Mouse (Mus musculus) thymus, postnatal 4 days (tissue): ENCODE measurements at regions not wholly inside any gene's neighbourhood (a gene's known extent, or its start where the extent isn't known, plus 50 kb on each side); places are given as distances from the start of the nearest gene placed in this dataset.

Experiments used
- DNase-seq: peaks from one replicate; pipeline ENCODE4 v3.0.0; 2021

DNA sequence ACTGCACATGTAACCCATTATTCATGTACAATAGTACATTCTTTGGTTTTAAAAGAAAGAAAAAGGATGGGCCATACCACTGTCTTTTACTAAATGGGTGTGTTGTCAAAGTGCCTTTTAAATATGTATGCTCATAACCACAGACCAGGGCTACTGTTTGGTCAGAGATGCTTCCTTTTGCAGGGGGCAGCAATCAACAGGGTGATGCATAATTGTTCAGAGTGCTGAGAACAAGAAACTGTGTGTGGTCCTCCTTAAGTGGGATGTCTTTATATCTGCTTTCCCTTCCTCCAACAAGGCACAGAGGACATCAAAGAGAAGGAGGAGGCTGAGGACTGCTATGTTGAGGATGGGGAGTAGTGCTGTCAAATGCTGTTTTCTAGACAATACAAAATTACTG lies 544.0 kb downstream of the Ptprc start:
- DNase-seq, result no peak

- DNase-seq, result no peak
Measured at GRCm38 (mm10) chr1:137620672-137621071, 554.8 kb downstream of the Ptprc start.

GRCm38 (mm10) chr1:137618231-137618630 lies 557.3 kb downstream of the Ptprc start:
- no peak for DNase-seq

DNA sequence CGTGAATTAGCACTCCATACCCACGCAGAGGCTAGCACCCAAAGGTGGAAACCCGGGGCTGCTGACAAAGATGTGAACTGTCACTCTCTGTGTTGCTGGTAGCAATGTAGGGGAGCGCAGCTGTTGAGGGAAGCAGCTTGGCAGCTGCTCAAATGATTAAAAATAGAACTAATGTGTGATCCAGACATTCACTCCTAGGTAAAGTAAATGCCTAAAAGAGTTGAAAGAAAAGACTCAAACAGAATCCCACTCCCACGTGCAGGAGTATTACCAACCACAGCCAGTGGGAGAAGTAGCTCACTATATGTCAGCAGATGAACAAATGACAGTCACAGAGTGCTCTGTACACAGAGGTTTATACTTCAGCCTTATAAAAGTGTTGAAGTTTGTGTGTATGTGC lies 558.0 kb downstream of the Ptprc start:
- peak; percentile 35 for DNase-seq

GRCm38 (mm10) chr1:137606716-137607115 lies 568.8 kb downstream of the Ptprc start:
- no peak for DNase-seq

DNA sequence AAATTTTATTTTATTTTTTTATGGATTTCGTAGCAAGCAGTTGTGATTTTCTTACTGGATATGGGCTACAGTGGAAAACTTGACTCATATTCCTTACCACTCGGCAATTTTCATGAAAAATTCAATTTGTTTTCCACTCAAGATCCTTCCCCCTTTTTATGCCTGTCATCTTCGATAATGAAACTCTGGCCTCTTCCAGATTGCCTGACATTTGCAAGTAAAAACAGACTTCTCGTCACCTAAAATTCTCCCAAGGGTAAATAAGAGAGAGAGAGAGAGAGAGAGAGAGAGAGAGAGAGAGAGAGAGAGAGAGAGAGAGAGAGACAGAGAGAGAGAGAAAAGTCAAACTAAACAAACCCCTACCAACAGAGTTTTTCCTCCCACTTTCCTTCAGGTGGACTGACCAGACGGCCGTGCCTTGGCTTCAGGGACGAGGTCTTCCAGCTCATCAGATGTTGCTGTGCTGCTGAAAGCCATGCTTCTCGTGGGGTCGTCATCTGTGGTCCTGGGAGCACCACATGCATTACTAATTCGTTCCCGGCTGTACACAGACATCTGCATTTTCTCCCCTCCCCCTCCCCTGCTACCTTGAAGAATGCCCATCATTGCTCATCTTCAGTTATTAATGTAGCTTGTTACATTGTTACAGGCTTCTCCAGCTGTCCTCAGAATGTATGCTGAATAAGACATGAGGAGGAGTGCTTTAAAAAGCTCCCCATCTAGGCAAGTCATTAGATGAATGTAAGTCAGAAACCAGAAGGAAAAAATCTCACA lies 569.4 kb downstream of the Ptprc start:
- DNase-seq, result no peak

- DNase-seq, result no peak
Measured at GRCm38 (mm10) chr1:137593732-137594131, 581.8 kb downstream of the Ptprc start.

DNA sequence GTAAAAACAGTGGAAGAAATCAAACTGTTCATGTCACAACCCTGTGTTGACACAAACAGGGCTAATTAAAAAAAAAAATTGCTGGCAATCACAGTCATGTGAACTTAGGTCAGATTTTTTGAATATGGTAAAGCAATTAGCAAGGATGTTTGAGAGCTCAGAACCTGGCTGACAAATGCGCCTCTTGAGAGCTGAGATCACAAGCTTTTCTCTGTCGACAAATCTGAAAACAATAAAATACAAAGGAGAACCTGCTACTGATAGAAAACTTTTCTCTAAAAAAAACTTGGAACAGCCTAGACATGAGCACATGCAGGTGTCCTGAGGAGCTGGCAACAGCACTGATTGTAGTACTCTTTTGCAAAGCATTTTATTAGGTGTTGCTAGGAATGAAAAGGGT lies 583.6 kb downstream of the Ptprc start:
- no peak for DNase-seq

GRCm38 (mm10) chr1:137591295-137591694 lies 584.2 kb downstream of the Ptprc start:
- no peak for DNase-seq

DNA sequence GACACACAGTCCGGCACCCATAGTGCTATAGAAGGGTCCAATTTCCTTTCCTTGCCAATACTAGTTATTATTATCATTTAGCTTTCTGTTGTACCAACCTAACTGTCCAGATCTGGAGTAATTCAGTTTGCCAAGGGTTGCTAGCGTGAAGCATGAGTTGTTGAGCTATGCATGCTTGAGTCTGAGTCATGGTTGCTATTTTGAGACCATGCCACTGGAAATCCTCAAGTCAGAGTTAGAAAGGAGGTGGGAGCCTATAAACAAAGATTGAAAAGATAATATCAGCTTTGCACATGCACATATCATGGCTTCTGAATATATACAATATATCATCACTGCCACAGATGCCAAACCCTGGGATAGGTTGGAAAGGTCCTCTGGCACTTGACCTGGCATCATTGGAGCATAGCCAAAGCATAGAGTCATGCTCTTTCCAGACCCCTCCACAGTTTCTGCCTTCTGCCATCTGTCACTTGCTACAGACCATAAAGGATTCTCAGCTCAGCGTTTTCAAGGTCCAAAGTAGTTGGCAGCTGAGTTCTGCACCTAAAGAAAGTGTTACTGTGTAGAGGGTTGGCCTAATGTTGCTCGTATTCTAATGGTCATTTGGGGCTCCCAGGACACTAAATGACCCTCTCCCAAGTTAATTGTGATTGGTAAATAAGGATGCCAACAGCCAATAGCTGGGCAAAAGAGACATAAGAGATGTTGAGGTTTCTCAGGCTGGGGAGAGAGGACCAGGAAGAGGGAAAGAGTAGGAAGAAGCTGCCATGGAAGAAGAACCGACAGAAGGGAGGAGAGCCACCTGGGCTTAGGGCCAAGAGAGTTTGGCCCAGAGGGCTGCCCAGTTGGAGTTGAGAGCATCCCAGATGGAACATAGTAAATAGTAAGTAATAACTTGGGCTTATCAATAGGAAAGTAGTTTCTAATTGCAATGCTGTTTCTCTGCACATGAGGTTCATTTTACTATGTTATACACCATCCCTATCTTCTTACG lies 586.9 kb downstream of the Ptprc start:
- no peak for DNase-seq

GRCm38 (mm10) chr1:137587481-137588228 lies 587.9 kb downstream of the Ptprc start:
- DNase-seq, result no peak

DNA sequence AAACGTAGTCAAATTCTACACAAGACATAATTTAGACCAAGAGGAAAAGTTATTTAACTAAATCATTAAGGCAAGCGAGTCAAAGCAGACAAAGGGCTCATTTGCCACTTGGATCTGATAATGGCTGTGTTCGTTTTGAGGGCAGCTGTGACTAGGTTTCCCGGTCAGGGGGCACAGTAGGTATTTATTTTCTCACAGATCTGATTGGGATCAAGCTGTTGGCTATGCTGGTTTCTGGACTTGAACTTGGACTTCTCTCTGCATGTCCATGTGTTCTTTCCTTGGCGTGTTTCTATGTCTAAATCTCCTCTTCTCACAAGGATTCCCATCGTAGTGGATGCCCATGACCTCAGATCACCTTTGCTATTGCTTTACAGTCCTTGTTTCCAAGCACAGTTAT lies 590.8 kb downstream of the Ptprc start:
- DNase-seq, result no peak

- no peak for DNase-seq
Measured at GRCm38 (mm10) chr1:137584104-137584675, 591.3 kb downstream of the Ptprc start.

DNA sequence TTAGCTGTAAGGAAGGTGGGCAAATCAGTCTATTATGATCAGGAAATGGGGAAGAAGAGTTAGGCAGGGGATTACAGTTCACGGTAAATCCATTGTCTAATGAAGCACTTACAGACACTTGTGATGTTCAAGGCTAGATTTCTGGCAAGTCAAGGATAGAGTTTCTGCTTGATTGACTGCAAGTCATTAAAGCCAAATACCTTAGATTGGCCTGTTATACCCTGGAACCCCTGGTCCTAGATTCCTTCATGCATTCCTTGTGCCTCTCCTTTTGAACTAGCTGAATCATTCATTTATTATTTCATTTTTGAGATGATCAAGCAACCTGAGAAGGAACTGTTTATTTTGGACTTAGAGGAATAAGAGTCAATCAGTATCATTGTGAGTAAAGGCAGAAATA lies 597.9 kb downstream of the Ptprc start:
- no peak for DNase-seq

DNA sequence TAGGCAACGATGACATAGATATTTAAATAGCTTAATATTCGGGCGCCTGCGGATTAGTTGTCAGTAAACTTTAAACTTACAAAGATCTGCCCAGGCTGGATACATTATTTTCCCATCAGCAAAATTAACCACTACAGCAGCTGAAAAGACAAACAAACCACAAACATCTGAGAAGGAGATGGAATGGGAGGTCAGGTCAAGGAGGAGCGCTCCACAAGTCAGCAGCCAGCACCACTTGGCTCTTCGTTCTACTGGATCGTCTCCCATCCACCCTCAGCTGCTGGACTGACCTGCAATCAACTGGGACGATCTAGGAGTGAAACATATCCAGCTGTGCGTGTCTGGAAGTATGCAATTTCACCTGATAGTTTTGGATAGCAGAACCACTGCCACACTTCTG lies 599.3 kb downstream of the Ptprc start:
- no peak for DNase-seq

DNA sequence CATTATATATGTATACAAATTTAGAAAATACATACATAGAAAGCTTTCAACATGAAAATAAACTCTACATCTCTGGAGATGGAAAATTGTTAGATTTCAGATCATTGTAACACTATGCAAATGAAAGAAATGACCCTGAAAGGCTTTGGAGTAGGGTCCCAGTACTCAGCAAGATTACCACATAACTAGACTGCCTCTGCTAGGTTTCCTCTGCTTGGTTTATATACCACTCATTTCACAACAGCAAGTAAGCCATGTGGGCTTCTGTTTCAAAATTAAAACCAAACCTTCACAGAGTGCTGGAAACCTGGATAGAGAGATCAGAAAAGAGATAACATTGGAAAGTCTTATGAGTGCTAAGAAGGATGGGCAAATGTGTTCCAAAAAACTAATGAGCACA lies 600.1 kb downstream of the Ptprc start:
- DNase-seq, result no peak

GRCm38 (mm10) chr1:137571905-137572865 lies 603.3 kb downstream of the Ptprc start:
- no peak for DNase-seq

DNA sequence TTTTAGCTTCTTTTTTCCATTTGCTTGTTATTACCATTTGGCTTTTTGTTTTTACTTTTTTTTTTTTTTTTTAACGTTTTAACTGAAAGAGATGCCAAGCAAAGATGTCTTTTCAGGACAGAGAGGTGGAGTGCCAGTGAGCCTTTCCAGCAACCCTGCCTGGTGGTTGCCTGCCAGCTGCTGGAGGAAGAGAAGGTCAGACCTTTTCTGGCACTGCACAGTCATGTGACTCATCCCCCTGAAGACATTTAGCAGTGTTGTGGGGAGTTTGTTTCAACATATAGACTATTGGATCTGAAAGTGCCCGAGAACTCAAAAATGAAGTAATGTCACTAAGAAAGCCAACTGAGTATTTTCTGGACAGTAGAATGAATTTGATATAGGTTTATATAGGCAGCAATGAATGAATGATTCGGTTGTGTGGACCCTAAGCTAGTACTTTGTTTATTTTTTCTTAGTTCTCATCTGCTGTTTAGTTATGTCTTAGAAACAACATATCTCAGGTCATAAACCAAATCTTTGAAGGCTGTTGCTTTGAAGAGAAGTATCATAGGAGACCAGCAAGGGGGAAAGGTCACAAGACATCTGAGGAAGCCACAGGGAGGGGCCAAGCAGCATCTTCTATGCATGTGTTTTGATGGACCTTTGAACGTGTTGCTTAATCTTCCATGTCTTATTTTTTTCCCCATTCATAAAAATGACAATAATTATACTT lies 604.2 kb downstream of the Ptprc start:
- peak; percentile 35 for DNase-seq

- DNase-seq, result no peak
Measured at GRCm38 (mm10) chr1:137567526-137567925, 607.3 kb upstream of the Nr5a2 start.

GRCm38 (mm10) chr1:137565573-137566048 lies 605.4 kb upstream of the Nr5a2 start:
- no peak for DNase-seq

DNA sequence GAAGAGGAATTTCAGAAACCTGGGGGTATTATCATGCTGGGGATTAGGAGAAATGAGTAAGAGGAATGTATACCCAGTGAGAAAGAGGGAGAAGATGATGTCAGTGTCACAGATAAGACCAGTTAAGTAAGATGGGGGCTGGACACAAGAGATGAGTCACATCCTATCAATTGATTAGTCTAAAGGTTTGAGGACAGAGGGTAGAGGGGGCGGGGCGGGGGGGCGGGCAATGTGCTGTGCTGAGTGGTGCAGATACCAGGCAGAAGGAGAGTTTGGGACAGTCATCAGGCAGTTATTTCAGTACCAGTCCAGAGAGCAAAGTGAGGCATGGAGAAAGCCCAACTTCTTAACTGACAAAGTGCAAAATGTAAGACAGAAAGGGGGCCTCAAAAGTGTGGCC lies 601.4 kb upstream of the Nr5a2 start:
- DNase-seq, result no peak
